Mouse (Mus musculus): Measurements from ENCODE around the gene Prdx2. TPM values are rescaled to one million over a fixed set of nuclear protein-coding genes. Genes with fewer than 3 reads are reported as not detected.

Prdx2 gene
- polyA plus RNA-seq, 1 experiment from 2014 or later, result 771 TPM

DNA sequence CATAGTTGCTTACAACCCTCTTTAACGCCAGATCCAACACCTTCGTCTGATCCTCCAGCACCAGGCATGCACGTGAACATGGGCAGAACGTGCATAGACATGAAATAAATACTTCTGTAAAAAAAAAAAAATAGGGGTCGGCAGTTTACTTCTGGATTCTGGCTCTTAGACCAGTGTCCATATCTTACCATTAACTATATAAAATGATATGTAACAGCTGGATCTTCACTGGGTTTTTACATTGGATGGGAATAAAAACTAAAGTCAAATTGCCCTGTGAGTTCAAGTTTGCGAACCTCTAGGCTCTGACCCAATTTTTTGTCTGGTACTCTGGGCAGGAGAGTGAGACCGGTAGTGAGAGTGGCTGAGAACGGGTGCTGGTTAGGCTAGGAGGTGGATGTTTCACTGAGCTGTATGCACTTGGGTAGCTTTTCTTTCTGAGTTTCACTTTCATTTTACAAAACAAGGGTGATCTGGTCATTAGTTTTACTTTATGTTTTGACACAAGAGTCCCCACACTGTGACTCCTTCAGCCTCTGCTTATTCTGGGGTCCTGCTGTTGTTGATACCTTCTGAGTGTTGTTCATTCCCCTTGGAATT is 5.3 kb downstream of the Prdx2 start:
- Histone ChIP-seq H3K4me3 (ENCODE audit: low read depth, low read length) (no peak overlapping the region), H3K27ac (ENCODE audit: low read depth) (no peak overlapping the region; the same call in 1 of the 2 replicates), H3K9ac (ENCODE audit: low read length) (no peak overlapping the region), H3K4me2 (ENCODE audit: low read length) (no peak overlapping the region), H3K4me1 (replicated peaks; ENCODE audit: control insufficient read depth, insufficient read depth, low read length) (peaks cover 47% of the 10 kb centered on the region), H3K9me3 (ENCODE audit: control insufficient read depth, low read length) (no peaks in the 10 kb centered on the region), H3K36me3 (ENCODE audit: control insufficient read depth, insufficient read depth, low read length) (peaks cover 47% of the 10 kb centered on the region), H3K27me3 (replicated peaks; ENCODE audit: control insufficient read depth, insufficient read depth, low read length) (peaks cover 8% of the 10 kb centered on the region)
- ATAC-seq (replicated peaks; ENCODE audit: low FRiP score, low TSS enrichment, low read depth) (no peak), DNase-seq (ENCODE audit: low spot score) (no peak)
- 81% methylated on average over 8 of the region's 8 CpGs for WGBS

DNA sequence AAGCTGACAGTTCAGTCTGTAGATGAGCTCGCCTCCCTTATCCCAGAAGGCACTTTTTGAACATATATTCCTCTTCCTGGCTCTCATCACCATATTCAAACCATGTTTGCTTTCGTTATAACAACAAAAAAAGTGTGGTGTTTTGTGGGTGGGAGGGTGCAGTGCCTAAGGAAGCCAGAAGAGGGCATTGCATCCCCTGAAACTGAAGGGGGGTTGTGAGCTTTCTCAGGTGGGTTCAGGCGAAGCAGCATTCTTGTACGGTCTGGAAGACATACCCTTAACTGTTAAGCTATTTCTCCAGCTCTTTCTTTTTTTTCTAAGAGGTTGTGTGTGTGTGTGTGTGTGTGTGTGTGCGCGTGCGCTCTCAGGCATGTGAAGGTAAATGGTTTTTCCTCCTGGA is 6.0 kb downstream of the Prdx2 start:
- 38% methylated on average over 7 of the region's 7 CpGs for WGBS
- Histone ChIP-seq H3K4me1 (replicated peaks; ENCODE audit: control insufficient read depth, insufficient read depth, low read length) (peaks cover 52% of the 10 kb centered on the region), H3K9ac (ENCODE audit: low read length) (no peak overlapping the region), H3K27ac (ENCODE audit: low read depth) (peak overlapping the region; percentile 73), H3K4me3 (ENCODE audit: low read depth, low read length) (peak overlapping the region; percentile 54; the same call in 1 of the 2 replicates), H3K36me3 (ENCODE audit: control insufficient read depth, insufficient read depth, low read length) (peaks cover 47% of the 10 kb centered on the region), H3K9me3 (ENCODE audit: control insufficient read depth, low read length) (no peaks in the 10 kb centered on the region), H3K27me3 (replicated peaks; ENCODE audit: control insufficient read depth, insufficient read depth, low read length) (peaks cover 8% of the 10 kb centered on the region), H3K4me2 (ENCODE audit: low read length) (peak overlapping the region; percentile 99; the same call in 1 of the 2 replicates)
- ATAC-seq (replicated peaks; ENCODE audit: low FRiP score, low TSS enrichment, low read depth) (no peak), DNase-seq (ENCODE audit: low spot score) (peak; percentile 86)

DNA sequence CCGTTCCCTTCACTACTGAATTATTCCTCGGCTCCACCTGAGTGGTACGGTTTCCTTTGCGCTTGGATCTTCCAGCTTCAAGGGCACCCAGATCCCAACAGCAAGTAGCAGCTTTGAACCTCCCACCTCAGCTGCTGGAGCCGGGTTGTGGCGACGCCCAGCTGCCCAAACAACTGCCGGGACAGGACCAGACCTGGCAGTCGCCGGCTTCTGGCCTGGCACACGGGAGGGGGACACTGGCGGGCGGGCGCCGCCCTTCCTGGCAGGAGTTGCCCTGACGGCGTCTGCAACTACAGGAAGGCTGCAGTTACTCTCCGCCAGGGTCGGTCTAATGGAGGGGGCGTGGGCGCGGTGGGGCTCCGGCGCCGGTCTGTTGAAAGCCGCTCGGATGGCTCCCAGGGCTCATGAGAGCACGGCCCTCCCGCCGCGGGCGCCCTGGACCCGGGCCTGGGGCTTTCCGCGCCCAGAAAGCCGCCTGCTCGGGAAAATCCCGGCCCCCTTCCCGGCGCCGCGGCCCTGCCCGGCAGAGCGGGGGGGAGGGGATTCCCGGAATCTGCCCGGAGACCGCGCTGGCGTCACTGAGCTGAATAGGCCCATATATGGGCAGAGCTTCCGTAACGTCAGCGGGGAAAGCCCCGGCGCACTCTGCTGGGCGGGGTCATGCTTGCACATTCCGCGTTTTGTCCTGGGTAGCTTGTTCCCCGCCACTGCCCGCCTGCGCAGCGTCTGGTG is 6.8 kb downstream of the Prdx2 start:
- Histone ChIP-seq H3K4me2 (ENCODE audit: low read length) (peak overlapping the region; percentile 99), H3K9me3 (ENCODE audit: control insufficient read depth, low read length) (no peaks in the 10 kb centered on the region), H3K27ac (ENCODE audit: low read depth) (peak overlapping the region; percentile 73), H3K9ac (ENCODE audit: low read length) (peak overlapping the region; percentile 67), H3K4me3 (ENCODE audit: low read depth, low read length) (peak overlapping the region; percentile 54), H3K36me3 (ENCODE audit: control insufficient read depth, insufficient read depth, low read length) (peaks cover 41% of the 10 kb centered on the region), H3K4me1 (replicated peaks; ENCODE audit: control insufficient read depth, insufficient read depth, low read length) (peaks cover 53% of the 10 kb centered on the region), H3K27me3 (replicated peaks; ENCODE audit: control insufficient read depth, insufficient read depth, low read length) (peaks cover 8% of the 10 kb centered on the region)
- DNase-seq (ENCODE audit: low spot score), result peak; percentile 96
- peak; percentile 79 for ATAC-seq (replicated peaks; ENCODE audit: low FRiP score, low TSS enrichment, low read depth)
- WGBS, result under 1% methylated on average over 56 of the region's 61 CpGs

DNA sequence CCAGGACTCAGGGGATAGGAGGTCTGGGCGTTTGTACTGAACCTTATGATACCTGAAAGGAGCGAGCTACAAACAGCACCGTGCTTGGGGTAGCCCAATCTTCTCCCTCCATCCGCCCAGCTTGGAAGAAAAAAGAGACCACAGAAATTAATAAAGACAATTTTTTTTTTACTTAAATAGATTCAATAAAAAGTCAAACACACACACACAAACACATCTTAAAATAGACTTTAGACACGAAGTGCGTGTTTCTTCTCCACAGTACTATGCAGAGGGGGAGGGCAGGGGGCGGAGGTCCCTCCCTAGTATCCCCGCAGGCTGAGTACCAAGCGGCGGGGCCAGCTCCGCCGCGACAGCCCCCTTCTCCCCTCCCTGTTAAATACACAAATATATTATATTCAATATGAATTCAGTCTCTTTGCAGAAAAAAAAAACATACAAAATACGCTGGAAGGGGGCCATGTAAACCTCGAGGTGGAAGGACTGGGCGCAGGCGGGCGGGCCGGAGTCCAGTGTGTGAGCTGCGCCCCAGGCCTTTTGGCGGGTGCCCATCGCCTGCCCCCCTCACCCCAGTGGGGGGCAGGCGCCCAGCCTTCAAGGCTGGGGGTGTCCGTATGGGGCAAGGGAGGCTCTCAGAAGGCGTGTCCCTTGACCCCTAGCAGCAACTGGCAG is 7.5 kb downstream of the Prdx2 start:
- peak; percentile 63 for DNase-seq (ENCODE audit: low spot score)
- 3% methylated on average over 25 of the region's 25 CpGs for WGBS
- H3K36me3 ChIP-seq (ENCODE audit: control insufficient read depth, insufficient read depth, low read length), result peaks cover 34% of the 10 kb centered on the region
- H3K4me1 ChIP-seq (replicated peaks; ENCODE audit: control insufficient read depth, insufficient read depth, low read length), result peaks cover 59% of the 10 kb centered on the region
- peak overlapping the region; percentile 73 for H3K27ac ChIP-seq (ENCODE audit: low read depth)
- no peaks in the 10 kb centered on the region for H3K9me3 ChIP-seq (ENCODE audit: control insufficient read depth, low read length)
- H3K9ac ChIP-seq (ENCODE audit: low read length), result peak overlapping the region; percentile 67
- peak overlapping the region; percentile 54 for H3K4me3 ChIP-seq (ENCODE audit: low read depth, low read length)
- peak overlapping the region; percentile 99 for H3K4me2 ChIP-seq (ENCODE audit: low read length)
- ATAC-seq (replicated peaks; ENCODE audit: low FRiP score, low TSS enrichment, low read depth), result no peak
- peaks cover 8% of the 10 kb centered on the region for H3K27me3 ChIP-seq (replicated peaks; ENCODE audit: control insufficient read depth, insufficient read depth, low read length)

DNA sequence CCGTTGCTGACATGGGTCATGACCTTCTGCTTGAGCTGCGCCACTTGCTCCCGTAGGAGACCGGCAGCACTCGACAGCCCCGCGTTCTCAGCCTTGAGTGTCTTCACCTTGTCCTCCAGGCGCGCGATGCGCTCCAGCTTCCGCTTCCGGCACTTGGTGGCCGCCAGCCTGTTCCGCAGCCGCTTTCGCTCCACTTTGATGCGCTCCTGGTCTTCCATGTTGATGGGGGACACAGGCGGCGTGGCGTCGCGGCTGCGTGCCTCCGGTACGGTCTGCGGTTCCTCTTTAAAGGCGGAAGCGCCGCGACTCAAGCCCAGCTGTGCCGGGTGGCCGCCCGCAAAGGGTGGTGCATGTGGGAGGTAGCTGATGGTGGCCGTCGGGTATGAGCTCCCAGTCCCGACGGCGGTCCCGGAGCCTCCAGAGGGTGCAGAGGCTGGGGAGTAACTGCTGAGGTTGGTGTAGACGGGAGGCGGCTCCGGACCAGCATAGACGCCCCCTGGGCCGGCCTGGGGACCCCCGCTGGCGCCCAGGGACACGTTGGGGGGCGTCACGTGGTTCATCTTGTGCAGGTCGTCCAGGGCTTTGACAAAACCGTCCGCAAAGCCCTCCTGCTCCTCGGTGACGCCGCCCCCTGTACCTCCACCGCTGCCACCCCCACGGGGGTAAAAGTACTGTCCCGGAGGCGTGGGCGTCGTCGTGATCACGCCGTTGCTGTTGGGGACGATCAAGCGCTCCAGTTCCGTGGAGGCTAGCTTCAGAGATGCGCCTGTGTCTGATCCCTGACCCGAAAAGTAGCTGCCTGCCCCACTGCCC is 8.3 kb downstream of the Prdx2 start:
- Histone ChIP-seq H3K4me2 (ENCODE audit: low read length) (peak overlapping the region; percentile 99), H3K27ac (ENCODE audit: low read depth) (peak overlapping the region; percentile 70), H3K27me3 (replicated peaks; ENCODE audit: control insufficient read depth, insufficient read depth, low read length) (peaks cover 8% of the 10 kb centered on the region), H3K4me3 (ENCODE audit: low read depth, low read length) (peak overlapping the region; percentile 54), H3K4me1 (replicated peaks; ENCODE audit: control insufficient read depth, insufficient read depth, low read length) (peaks cover 64% of the 10 kb centered on the region), H3K9ac (ENCODE audit: low read length) (peak overlapping the region; percentile 67), H3K9me3 (ENCODE audit: control insufficient read depth, low read length) (no peaks in the 10 kb centered on the region), H3K36me3 (ENCODE audit: control insufficient read depth, insufficient read depth, low read length) (peaks cover 27% of the 10 kb centered on the region)
- peak; percentile 86 for DNase-seq (ENCODE audit: low spot score)
- ATAC-seq (replicated peaks; ENCODE audit: low FRiP score, low TSS enrichment, low read depth), result no peak
- 1% methylated on average over 70 of the region's 70 CpGs for WGBS

DNA sequence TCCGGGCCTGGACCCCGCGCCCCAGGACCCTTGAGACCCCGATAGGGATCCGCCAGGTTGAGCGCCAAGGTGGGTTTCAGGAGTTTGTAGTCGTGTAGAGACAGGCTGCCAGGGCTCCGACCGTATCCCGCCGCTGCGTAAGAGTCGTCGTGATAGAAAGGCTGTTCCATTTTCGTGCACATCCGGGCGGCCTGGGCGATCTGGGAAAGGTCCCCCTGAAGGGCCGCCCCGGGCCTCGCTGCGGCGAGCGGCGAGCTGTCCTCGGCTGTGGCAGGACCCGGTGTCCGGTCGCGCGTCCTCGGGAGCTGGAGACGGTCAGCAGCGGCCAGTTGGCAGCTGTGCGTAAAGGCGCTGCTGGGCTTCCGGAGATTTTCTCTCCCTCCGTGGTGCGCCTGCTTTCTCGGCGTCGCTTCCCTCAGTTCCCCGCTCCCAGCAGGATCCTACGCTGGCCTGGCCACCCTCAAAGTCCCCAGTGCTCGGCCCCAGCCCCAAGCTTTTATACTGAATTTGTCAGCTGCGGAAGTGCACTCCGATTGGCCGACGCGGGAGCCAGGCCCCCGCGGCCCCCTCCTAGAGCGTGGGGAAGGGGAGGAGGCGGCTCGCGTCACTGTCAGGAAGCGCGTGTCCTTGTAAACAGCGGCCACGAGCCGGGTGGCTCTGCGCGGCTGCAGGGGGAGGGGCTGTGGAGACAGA is 9.0 kb downstream of the Prdx2 start, which contains the start of gene Junb:
Junb (minus strand) TSS at position 471 of the 693 bp plus-strand sequence.
- WGBS, result under 1% methylated on average over 63 of the region's 63 CpGs
- Histone ChIP-seq H3K27me3 (replicated peaks; ENCODE audit: control insufficient read depth, insufficient read depth, low read length) (peaks cover 8% of the 10 kb centered on the region), H3K4me2 (ENCODE audit: low read length) (peak within 1 kb of the TSS; percentile 99), H3K27ac (ENCODE audit: low read depth) (peak within 1 kb of the TSS; percentile 77), H3K36me3 (ENCODE audit: control insufficient read depth, insufficient read depth, low read length) (peaks cover 19% of the 10 kb centered on the region), H3K9me3 (ENCODE audit: control insufficient read depth, low read length) (no peaks in the 10 kb centered on the region), H3K4me3 (ENCODE audit: low read depth, low read length) (peak within 1 kb of the TSS; percentile 54), H3K4me1 (replicated peaks; ENCODE audit: control insufficient read depth, insufficient read depth, low read length) (peaks cover 64% of the 10 kb centered on the region), H3K9ac (ENCODE audit: low read length) (peak within 1 kb of the TSS; percentile 67)
- ATAC-seq (replicated peaks; ENCODE audit: low FRiP score, low TSS enrichment, low read depth) (peak; percentile 56), DNase-seq (ENCODE audit: low spot score) (peak; percentile 94)

DNA sequence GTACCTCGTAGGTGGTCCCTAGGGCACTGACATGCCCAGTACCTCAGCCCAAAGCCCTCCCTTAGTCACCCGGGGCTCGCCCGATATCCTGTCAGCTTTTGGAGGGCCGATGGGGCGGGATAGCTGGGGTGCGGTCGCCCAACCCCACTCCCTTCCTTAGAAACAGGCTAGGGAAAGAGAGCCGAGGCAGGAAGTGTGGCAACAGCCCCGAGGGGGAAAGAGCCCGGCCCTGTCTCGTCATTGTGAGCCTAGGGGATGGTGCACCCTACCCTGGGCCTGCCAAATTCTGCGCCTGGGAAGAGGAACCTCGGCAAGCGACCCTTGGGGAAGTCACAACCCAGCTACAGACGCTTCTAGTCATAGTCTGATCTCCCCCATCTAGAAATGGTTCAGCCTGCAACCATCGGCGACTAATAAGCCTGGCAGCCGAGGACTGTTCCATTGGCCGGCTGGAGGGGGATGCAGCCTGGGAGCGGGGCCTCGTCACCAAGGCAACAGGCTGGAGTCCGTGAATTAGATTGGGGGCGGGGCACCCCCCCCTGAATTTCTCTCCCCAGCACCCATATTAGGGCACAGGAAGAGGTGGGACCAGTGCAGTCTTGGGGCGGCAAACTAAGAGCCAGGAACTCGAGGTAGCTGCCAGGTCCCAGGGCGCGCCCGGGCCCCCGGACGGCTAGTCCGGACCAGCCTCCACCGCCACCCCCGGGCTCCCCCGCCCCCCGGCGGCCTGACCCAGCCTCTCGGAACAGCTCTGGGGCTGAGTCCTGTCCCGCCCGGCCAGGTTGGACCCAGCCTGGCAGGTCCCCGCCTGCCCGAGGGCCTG is 10.4 kb downstream of the Prdx2 start:
- H3K27me3 ChIP-seq (replicated peaks; ENCODE audit: control insufficient read depth, insufficient read depth, low read length), result peaks cover 8% of the 10 kb centered on the region
- peaks cover 6% of the 10 kb centered on the region; the same call in 1 of the 2 replicates for H3K36me3 ChIP-seq (ENCODE audit: control insufficient read depth, insufficient read depth, low read length)
- peak overlapping the region; percentile 77 for H3K27ac ChIP-seq (ENCODE audit: low read depth)
- H3K9me3 ChIP-seq (ENCODE audit: control insufficient read depth, low read length), result no peaks in the 10 kb centered on the region
- H3K4me2 ChIP-seq (ENCODE audit: low read length), result peak overlapping the region; percentile 99
- H3K4me3 ChIP-seq (ENCODE audit: low read depth, low read length), result peak overlapping the region; percentile 54
- DNase-seq (ENCODE audit: low spot score) (peak; percentile 94), ATAC-seq (replicated peaks; ENCODE audit: low FRiP score, low TSS enrichment, low read depth) (peak; percentile 36)
- H3K4me1 ChIP-seq (replicated peaks; ENCODE audit: control insufficient read depth, insufficient read depth, low read length), result peaks cover 65% of the 10 kb centered on the region
- under 1% methylated on average over 42 of the region's 42 CpGs for WGBS
- H3K9ac ChIP-seq (ENCODE audit: low read length), result peak overlapping the region; percentile 49
